Mouse (Mus musculus): ENCODE measurements around the gene Gm32802. TPM values are rescaled to one million over a fixed set of nuclear protein-coding genes. Genes with fewer than 3 reads are reported as not detected.

Gene Gm32802
- not detected for polyA plus RNA-seq (2017; shearing (Covaris generic))

DNA sequence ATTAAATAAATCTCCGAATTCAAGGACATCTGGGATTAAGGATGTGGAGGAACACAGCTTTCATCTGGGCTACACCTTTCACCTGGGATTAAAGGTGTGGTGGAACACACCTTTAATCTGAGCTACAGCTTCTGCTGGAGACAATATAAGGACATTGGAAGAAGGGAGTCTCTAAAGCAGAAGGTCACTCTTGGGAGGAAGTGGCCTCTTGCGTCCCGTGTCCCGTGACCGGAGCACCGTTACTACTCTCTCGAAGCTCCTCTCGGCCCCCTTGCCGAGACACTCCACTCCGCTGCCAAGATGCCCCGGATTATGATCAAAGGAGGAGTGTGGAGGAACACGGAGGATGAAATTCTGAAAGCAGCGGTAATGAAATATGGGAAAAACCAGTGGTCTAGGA is at the start of gene Gm32802:
Gene Gm32802, plus strand, starts transcription at position 301 of the 400 bp plus-strand sequence.

DNA sequence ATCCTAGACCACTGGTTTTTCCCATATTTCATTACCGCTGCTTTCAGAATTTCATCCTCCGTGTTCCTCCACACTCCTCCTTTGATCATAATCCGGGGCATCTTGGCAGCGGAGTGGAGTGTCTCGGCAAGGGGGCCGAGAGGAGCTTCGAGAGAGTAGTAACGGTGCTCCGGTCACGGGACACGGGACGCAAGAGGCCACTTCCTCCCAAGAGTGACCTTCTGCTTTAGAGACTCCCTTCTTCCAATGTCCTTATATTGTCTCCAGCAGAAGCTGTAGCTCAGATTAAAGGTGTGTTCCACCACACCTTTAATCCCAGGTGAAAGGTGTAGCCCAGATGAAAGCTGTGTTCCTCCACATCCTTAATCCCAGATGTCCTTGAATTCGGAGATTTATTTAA is 17.8 kb upstream of the Gm32802 start, which contains the start of gene Gm32717:
Gene Gm32717, minus strand, starts transcription at position 101 of the 400 bp plus-strand sequence.

DNA sequence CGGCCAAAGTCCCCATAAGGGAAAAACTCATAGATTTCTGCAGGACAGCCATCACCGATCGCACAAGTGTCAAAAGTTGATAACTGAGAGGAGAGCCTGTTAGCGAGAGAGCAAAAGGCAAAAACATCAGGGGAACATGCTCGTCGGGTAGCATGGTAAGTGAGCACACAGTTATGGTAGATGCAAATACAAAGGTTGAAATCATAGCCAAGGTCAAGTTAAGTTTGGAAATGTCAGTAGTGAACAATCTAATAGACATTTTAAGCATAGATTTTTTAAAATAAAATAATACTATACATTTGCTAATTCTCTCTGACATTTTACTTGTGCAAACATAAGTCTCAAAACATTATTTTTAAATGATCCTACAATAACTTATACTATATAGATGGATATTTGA is 36.5 kb downstream of the Gm32802 start, which contains the start of gene Iltifb:
Gene Iltifb, minus strand, starts transcription at position 101 of the 400 bp plus-strand sequence.

Other genes with a start within 250 kb of the Gm32802 start
- gene Mdm1, start 116.9 kb upstream of the Gm32802 start, polyA plus RNA-seq (2017; shearing (Covaris generic)) = 14.4 TPM
- gene Il22, start 53.7 kb upstream of the Gm32802 start, polyA plus RNA-seq (2017; shearing (Covaris generic)) = not detected
- not detected for gene Gm32717, start 17.9 kb upstream of the Gm32802 start, polyA plus RNA-seq (2017; shearing (Covaris generic))
- gene Iltifb, start 36.4 kb downstream of the Gm32802 start, polyA plus RNA-seq (2017; shearing (Covaris generic)) = not detected
- not detected for gene Gm9040, start 68.3 kb downstream of the Gm32802 start, polyA plus RNA-seq (2017; shearing (Covaris generic))
- gene Gm9044, start 73.7 kb downstream of the Gm32802 start, polyA plus RNA-seq (2017; shearing (Covaris generic)) = not detected
- gene Gm9045, start 79.1 kb downstream of the Gm32802 start, polyA plus RNA-seq (2017; shearing (Covaris generic)) = not detected
- gene Gm9046, start 84.6 kb downstream of the Gm32802 start, polyA plus RNA-seq (2017; shearing (Covaris generic)) = not detected
- gene Gm9048, start 90.0 kb downstream of the Gm32802 start, polyA plus RNA-seq (2017; shearing (Covaris generic)) = not detected
- gene Gm9049, start 95.4 kb downstream of the Gm32802 start, polyA plus RNA-seq (2017; shearing (Covaris generic)) = not detected
- gene Ifng, start 182.4 kb downstream of the Gm32802 start, polyA plus RNA-seq (2017; shearing (Covaris generic)) = 8.7 TPM